Mouse (Mus musculus): ENCODE results near the gene Platr17. TPM values are rescaled to one million over a fixed set of nuclear protein-coding genes. Genes with fewer than 3 reads are reported as not detected.
"Not testable (repeated sequence)": the region's sequence is repeated elsewhere in the genome, so short reads cannot be mapped to it uniquely, and the experiment has no call there.

Platr17 gene
- polyA plus RNA-seq (2014; fragmentation: Nextera tagmentation; extraction: Ambion mirVana): 0.70 and 0.79 TPM in 2 replicates

- not testable (repeated sequence) for H3K27me3 ChIP-seq (ENCODE audit: control insufficient read depth, insufficient read depth, low read length); H3K9ac ChIP-seq (replicated peaks; ENCODE audit: low read depth, low read length); H3K4me1 ChIP-seq (ENCODE audit: control insufficient read depth, insufficient read depth, low read length); H3K27ac ChIP-seq (ENCODE audit: low read depth, low read length); H3K36me3 ChIP-seq (ENCODE audit: control insufficient read depth, insufficient read depth, low read length); ATAC-seq (ENCODE audit: low read depth); H3K9me3 ChIP-seq (ENCODE audit: control insufficient read depth, low read length); H3K4me3 ChIP-seq (ENCODE audit: low read depth, low read length); H3K4me2 ChIP-seq (ENCODE audit: low read depth, low read length)
- WGBS: 33% methylated on average over 3 of the region's 4 CpGs
Measured at GRCm38 (mm10) chr17:33904835-33905234, at the start of gene Platr17. Gene Platr17, plus strand, starts transcription at chr17:33905135.

GRCm38 (mm10) chr17:33857816-33858215 lies 47.1 kb upstream of the Platr17 start:
- no peak overlapping the region for H3K27ac ChIP-seq (ENCODE audit: low read depth, low read length)
- 55% methylated on average over 4 of the region's 4 CpGs for WGBS
- H3K4me1 ChIP-seq (ENCODE audit: control insufficient read depth, insufficient read depth, low read length): no peaks in the 10 kb centered on the region
- H3K36me3 ChIP-seq (ENCODE audit: control insufficient read depth, insufficient read depth, low read length): no peaks in the 10 kb centered on the region
- no peaks in the 10 kb centered on the region for H3K9me3 ChIP-seq (ENCODE audit: control insufficient read depth, low read length)
- no peak overlapping the region for H3K4me3 ChIP-seq (ENCODE audit: low read depth, low read length)
- H3K9ac ChIP-seq (replicated peaks; ENCODE audit: low read depth, low read length): no peak overlapping the region
- ATAC-seq (ENCODE audit: low read depth): no peak
- no peaks in the 10 kb centered on the region for H3K27me3 ChIP-seq (ENCODE audit: control insufficient read depth, insufficient read depth, low read length)
- H3K4me2 ChIP-seq (ENCODE audit: low read depth, low read length): no peak overlapping the region

GRCm38 (mm10) chr17:33865330-33866030 lies 39.5 kb upstream of the Platr17 start:
- Histone ChIP-seq H3K27ac (ENCODE audit: low read depth, low read length) (no peak overlapping the region), H3K9me3 (ENCODE audit: control insufficient read depth, low read length) (no peaks in the 10 kb centered on the region), H3K4me3 (ENCODE audit: low read depth, low read length) (no peak overlapping the region), H3K27me3 (ENCODE audit: control insufficient read depth, insufficient read depth, low read length) (no peaks in the 10 kb centered on the region), H3K36me3 (ENCODE audit: control insufficient read depth, insufficient read depth, low read length) (no peaks in the 10 kb centered on the region), H3K4me1 (ENCODE audit: control insufficient read depth, insufficient read depth, low read length) (no peaks in the 10 kb centered on the region), H3K9ac (replicated peaks; ENCODE audit: low read depth, low read length) (no peak overlapping the region), H3K4me2 (ENCODE audit: low read depth, low read length) (no peak overlapping the region)
- ATAC-seq (ENCODE audit: low read depth): no peak
- WGBS: 47% methylated on average over 9 of the region's 9 CpGs

- not testable (repeated sequence) for H3K4me1 ChIP-seq (ENCODE audit: control insufficient read depth, insufficient read depth, low read length); H3K9me3 ChIP-seq (ENCODE audit: control insufficient read depth, low read length); ATAC-seq (ENCODE audit: low read depth); H3K27ac ChIP-seq (ENCODE audit: low read depth, low read length); H3K36me3 ChIP-seq (ENCODE audit: control insufficient read depth, insufficient read depth, low read length); H3K9ac ChIP-seq (replicated peaks; ENCODE audit: low read depth, low read length); H3K27me3 ChIP-seq (ENCODE audit: control insufficient read depth, insufficient read depth, low read length); H3K4me2 ChIP-seq (ENCODE audit: low read depth, low read length); H3K4me3 ChIP-seq (ENCODE audit: low read depth, low read length)
- 58% methylated on average over 3 of the region's 12 CpGs for WGBS
Measured at GRCm38 (mm10) chr17:33873537-33873936, 31.4 kb upstream of the Platr17 start, which contains the start of gene Gm7029. Gene Gm7029, plus strand, starts transcription at chr17:33873837.

GRCm38 (mm10) chr17:33874411-33874810 lies 30.5 kb upstream of the Platr17 start:
- 90% methylated on average over 11 of the region's 11 CpGs for WGBS
- Histone ChIP-seq H3K9ac (replicated peaks; ENCODE audit: low read depth, low read length) (no peak overlapping the region), H3K4me2 (ENCODE audit: low read depth, low read length) (no peak overlapping the region), H3K4me1 (ENCODE audit: control insufficient read depth, insufficient read depth, low read length) (no peaks in the 10 kb centered on the region), H3K27ac (ENCODE audit: low read depth, low read length) (no peak overlapping the region), H3K9me3 (ENCODE audit: control insufficient read depth, low read length) (no peaks in the 10 kb centered on the region), H3K4me3 (ENCODE audit: low read depth, low read length) (no peak overlapping the region), H3K27me3 (ENCODE audit: control insufficient read depth, insufficient read depth, low read length) (no peaks in the 10 kb centered on the region), H3K36me3 (ENCODE audit: control insufficient read depth, insufficient read depth, low read length) (no peaks in the 10 kb centered on the region)
- ATAC-seq (ENCODE audit: low read depth): no peak

GRCm38 (mm10) chr17:33875797-33876196 lies 29.1 kb upstream of the Platr17 start:
- not testable (repeated sequence) for H3K9me3 ChIP-seq (ENCODE audit: control insufficient read depth, low read length); H3K4me3 ChIP-seq (ENCODE audit: low read depth, low read length); H3K9ac ChIP-seq (replicated peaks; ENCODE audit: low read depth, low read length); H3K27me3 ChIP-seq (ENCODE audit: control insufficient read depth, insufficient read depth, low read length); H3K4me2 ChIP-seq (ENCODE audit: low read depth, low read length); H3K4me1 ChIP-seq (ENCODE audit: control insufficient read depth, insufficient read depth, low read length); ATAC-seq (ENCODE audit: low read depth); H3K36me3 ChIP-seq (ENCODE audit: control insufficient read depth, insufficient read depth, low read length); H3K27ac ChIP-seq (ENCODE audit: low read depth, low read length)
- 87% methylated on average over 5 of the region's 5 CpGs for WGBS

- ATAC-seq (ENCODE audit: low read depth); H3K4me2 ChIP-seq (ENCODE audit: low read depth, low read length): not testable (repeated sequence)
- WGBS: 98% methylated on average over 10 of the region's 11 CpGs
Measured at GRCm38 (mm10) chr17:33884320-33884719, 20.6 kb upstream of the Platr17 start.

GRCm38 (mm10) chr17:33887802-33888201 lies 17.1 kb upstream of the Platr17 start:
- H3K4me3 ChIP-seq (ENCODE audit: low read depth, low read length); H3K27me3 ChIP-seq (ENCODE audit: control insufficient read depth, insufficient read depth, low read length); H3K9me3 ChIP-seq (ENCODE audit: control insufficient read depth, low read length); ATAC-seq (ENCODE audit: low read depth); H3K36me3 ChIP-seq (ENCODE audit: control insufficient read depth, insufficient read depth, low read length); H3K4me2 ChIP-seq (ENCODE audit: low read depth, low read length); H3K9ac ChIP-seq (replicated peaks; ENCODE audit: low read depth, low read length); H3K27ac ChIP-seq (ENCODE audit: low read depth, low read length); H3K4me1 ChIP-seq (ENCODE audit: control insufficient read depth, insufficient read depth, low read length): not testable (repeated sequence)
- 76% methylated on average over 2 of the region's 2 CpGs for WGBS

More at GRCm38 (mm10) chr17:33884320-33884719, 20.6 kb upstream of the Platr17 start:
- not testable (repeated sequence) for H3K9me3 ChIP-seq (ENCODE audit: control insufficient read depth, low read length); H3K36me3 ChIP-seq (ENCODE audit: control insufficient read depth, insufficient read depth, low read length); H3K27me3 ChIP-seq (ENCODE audit: control insufficient read depth, insufficient read depth, low read length); H3K9ac ChIP-seq (replicated peaks; ENCODE audit: low read depth, low read length); H3K4me1 ChIP-seq (ENCODE audit: control insufficient read depth, insufficient read depth, low read length); H3K27ac ChIP-seq (ENCODE audit: low read depth, low read length); H3K4me3 ChIP-seq (ENCODE audit: low read depth, low read length)

- not testable (repeated sequence) for H3K9ac ChIP-seq (replicated peaks; ENCODE audit: low read depth, low read length); H3K9me3 ChIP-seq (ENCODE audit: control insufficient read depth, low read length); H3K4me2 ChIP-seq (ENCODE audit: low read depth, low read length); H3K27me3 ChIP-seq (ENCODE audit: control insufficient read depth, insufficient read depth, low read length); H3K4me1 ChIP-seq (ENCODE audit: control insufficient read depth, insufficient read depth, low read length); ATAC-seq (ENCODE audit: low read depth); H3K27ac ChIP-seq (ENCODE audit: low read depth, low read length); H3K4me3 ChIP-seq (ENCODE audit: low read depth, low read length); H3K36me3 ChIP-seq (ENCODE audit: control insufficient read depth, insufficient read depth, low read length)
Measured at GRCm38 (mm10) chr17:33888230-33888629, 16.7 kb upstream of the Platr17 start.
